Mouse (Mus musculus) olfactory bulb, adult 2 months (tissue): ENCODE results near the gene Camk1. TPM values are rescaled to one million over a fixed set of nuclear protein-coding genes. Genes with fewer than 3 reads are reported as not detected.

Source experiments
- H3K27ac ChIP-seq: fragments of 200-500 bp; 2 replicates; pipeline ENCODE4 v1.5.1; 2012; ENCODE audit warnings: low read depth, low read length; ENCODE audit not compliant: insufficient read depth
- H3K4me1 ChIP-seq: fragments of 200-500 bp; 2 replicates; pipeline ENCODE4 v1.6.1; 2012; ENCODE audit warnings: low read length; ENCODE audit not compliant: control insufficient read depth, insufficient read depth
- H3K4me3 ChIP-seq: fragments of 200-500 bp; 2 replicates; pipeline ENCODE4 v1.5.1; 2012; ENCODE audit warnings: mild to moderate bottlenecking, low read depth, low read length, moderate library complexity; ENCODE audit not compliant: insufficient read depth
- CTCF ChIP-seq: fragments of 200-500 bp; IDR thresholded peaks from 2 replicates; pipeline ENCODE4 v1.5.1; 2012; ENCODE audit warnings: low read depth, mild to moderate bottlenecking, low read length, moderate library complexity; ENCODE audit not compliant: insufficient read depth
- POLR2A ChIP-seq: fragments of 200-500 bp; IDR thresholded peaks from 2 replicates; pipeline ENCODE4 v1.6.1; 2012; ENCODE audit warnings: mild to moderate bottlenecking, low read depth, low read length, moderate library complexity; ENCODE audit not compliant: insufficient read depth
- WGBS: fragments of 180-500 bp; shearing (Covaris S2); methylation state at CpG from one replicate; pipeline ENCODE4 v1.1.7; 2018; 5-methylcytosine and 5-hydroxymethylcytosine counted together
- polyA plus RNA-seq: library from polyadenylated mRNA; stranded (reverse); fragments of >200 nt; gene quantifications from 2 replicates; pipeline ENCODE4 v1.2.4, GENCODE M21; 2012; ENCODE audit warnings: low replicate concordance; ENCODE audit not compliant: missing spikeins, insufficient read depth, insufficient read length

Camk1 gene
- polyA plus RNA-seq, 1 experiment = not detected

GRCm38 (mm10) chr6:113330547-113330946 is 13.2 kb downstream of the Camk1 start:
- TF ChIP-seq POLR2A = no peak
- no peak for TF ChIP-seq CTCF
- Histone ChIP-seq H3K4me1 (peaks cover 16% of the 10 kb centered on the region), H3K4me3 (no peak overlapping the region), H3K27ac (no peak overlapping the region)
- WGBS = 52% methylated on average over 2 of the region's 2 CpGs

DNA sequence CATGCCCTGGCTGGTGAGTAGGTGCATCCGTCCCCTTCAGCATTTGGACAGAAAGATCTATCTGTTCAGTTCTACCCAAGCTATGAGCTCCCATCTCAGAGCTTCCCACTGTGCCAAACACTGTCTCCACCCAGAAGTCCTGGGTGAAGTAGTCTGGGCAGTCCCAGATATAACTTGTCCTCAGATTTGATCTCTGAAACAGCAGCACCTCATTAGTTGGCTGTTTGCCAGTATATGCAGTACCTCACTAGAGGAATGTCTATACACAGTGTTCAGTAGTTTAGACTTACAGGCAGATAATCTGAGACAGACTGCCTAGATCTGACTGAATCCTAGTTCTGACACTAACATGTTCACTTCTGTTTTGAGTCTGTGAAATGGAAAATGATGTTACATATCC is 14.4 kb downstream of the Camk1 start:
- TF ChIP-seq CTCF (no peak), POLR2A (no peak)
- no peak overlapping the region for H3K4me3 ChIP-seq
- H3K27ac ChIP-seq = no peak overlapping the region
- H3K4me1 ChIP-seq = peaks cover 15% of the 10 kb centered on the region
- 95% methylated on average over 1 of the region's 1 CpGs for WGBS

GRCm38 (mm10) chr6:113326533-113327315 is 17.1 kb downstream of the Camk1 start, which contains the start of gene Ogg1:
Gene Ogg1 (plus strand): TSS chr6:113326972.
- Histone ChIP-seq H3K4me3 (peak within 1 kb of the TSS; percentile 53), H3K4me1 (0 out of 2 replicates have a peak, but pooled peaks cover 5% of the 10 kb centered on the region), H3K27ac (peak within 1 kb of the TSS; percentile 17; the same call in 1 of the 2 replicates)
- peak; percentile 71 for TF ChIP-seq POLR2A
- no peak for TF ChIP-seq CTCF
- under 1% methylated on average over 52 of the region's 52 CpGs for WGBS

DNA sequence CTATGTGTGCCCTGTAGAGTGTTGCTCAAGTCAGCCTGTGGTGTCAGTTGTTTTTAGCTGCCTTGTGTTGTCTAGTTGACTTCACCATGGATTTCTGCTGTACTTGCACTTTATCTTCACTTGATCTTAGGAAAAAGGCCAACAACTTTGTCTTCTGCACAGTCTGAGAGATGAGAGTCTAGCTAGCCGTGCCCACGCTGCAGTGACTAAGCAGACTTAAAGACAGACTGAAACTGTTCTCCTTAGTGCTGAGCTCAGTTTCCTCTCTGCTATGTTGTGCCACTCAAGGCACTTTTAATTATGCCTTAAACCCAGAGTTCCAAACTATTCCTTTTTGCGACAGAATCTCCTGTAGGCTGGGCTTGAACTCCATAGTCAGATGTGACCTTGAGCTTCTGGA is 27.8 kb downstream of the Camk1 start:
- no peak for TF ChIP-seq CTCF
- no peak for TF ChIP-seq POLR2A
- Histone ChIP-seq H3K4me3 (no peak overlapping the region), H3K4me1 (peaks cover 11% of the 10 kb centered on the region; the same call in 1 of the 2 replicates), H3K27ac (peak overlapping the region; percentile 53; the same call in 1 of the 2 replicates)
- 56% methylated on average over 3 of the region's 3 CpGs for WGBS

DNA sequence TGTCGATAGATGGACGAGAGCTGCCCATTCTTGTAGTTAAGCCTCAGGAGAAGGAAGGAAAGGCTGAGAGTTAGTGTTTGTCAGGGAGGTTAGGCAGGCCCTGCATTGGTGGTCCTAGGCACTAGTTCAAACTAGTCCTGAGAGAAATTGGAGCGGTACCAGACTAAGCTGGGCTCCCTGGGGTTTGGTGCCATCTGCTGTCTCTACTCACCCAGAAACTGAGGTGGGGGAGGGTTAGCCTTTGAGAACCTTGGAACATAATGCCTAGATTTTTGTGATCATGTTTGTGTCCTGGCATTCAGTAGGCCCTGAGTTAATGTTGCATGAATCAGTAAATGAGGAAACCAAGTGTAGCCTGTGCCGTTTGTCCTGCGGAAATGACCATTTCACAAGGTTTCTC is 35.6 kb downstream of the Camk1 start:
- peaks cover 10% of the 10 kb centered on the region for H3K4me1 ChIP-seq
- TF ChIP-seq CTCF (no peak), POLR2A (no peak)
- 15% methylated on average over 5 of the region's 5 CpGs for WGBS
- peak overlapping the region; percentile 64 for H3K4me3 ChIP-seq
- H3K27ac ChIP-seq = no peak overlapping the region

DNA sequence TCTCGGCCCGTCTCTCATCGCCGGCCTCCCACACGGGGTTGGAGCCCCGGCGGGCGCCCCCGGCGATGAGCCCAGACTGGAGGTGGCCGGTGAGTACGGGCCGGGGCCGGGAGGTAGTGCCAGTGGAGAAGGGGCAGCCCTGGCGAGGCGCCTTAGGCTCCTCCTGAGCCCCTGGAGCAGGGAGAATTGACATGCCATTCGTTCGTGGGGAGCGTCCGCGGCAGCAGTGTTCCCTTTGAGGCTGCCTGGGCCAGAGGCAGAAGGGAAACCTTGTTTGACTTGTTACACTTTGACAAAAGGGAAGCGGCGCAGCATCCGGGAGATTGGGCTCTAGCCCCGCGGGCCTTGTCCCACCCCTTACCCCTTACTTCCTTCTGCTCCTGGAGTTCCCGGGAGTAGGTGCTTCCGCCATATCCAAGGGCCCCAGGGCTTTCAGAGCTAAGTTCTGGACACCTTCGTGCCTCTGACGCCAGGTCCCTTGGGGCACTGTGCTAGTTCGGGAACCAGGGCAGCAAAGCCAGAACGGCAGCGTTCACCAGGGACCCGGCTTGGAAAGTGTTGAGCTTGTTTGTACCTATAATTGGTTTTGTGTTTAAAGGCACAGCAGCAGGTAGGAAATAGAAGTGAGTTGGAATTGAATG is 36.2 kb downstream of the Camk1 start:
- Histone ChIP-seq H3K4me3 (peak overlapping the region; percentile 64), H3K27ac (no peak overlapping the region), H3K4me1 (peaks cover 10% of the 10 kb centered on the region)
- TF ChIP-seq CTCF = no peak
- TF ChIP-seq POLR2A = no peak; the same call in 1 of the 2 replicates
- WGBS = under 1% methylated on average over 34 of the region's 34 CpGs

GRCm38 (mm10) chr6:113306986-113307349 is 36.8 kb downstream of the Camk1 start, which contains the start of gene Brpf1:
Gene Brpf1 (plus strand): TSS chr6:113307137.
- under 1% methylated on average over 32 of the region's 32 CpGs for WGBS
- TF ChIP-seq POLR2A (peak; percentile 61), CTCF (no peak)
- H3K4me1 ChIP-seq = peaks cover 10% of the 10 kb centered on the region
- H3K27ac ChIP-seq = peak within 1 kb of the TSS; percentile 97
- H3K4me3 ChIP-seq = peak within 1 kb of the TSS; percentile 64

GRCm38 (mm10) chr6:113306322-113306985 is 37.3 kb downstream of the Camk1 start:
- Histone ChIP-seq H3K4me3 (peak overlapping the region; percentile 64), H3K4me1 (peaks cover 10% of the 10 kb centered on the region), H3K27ac (peak overlapping the region; percentile 97)
- TF ChIP-seq POLR2A (no peak), CTCF (no peak)
- WGBS = under 1% methylated on average over 50 of the region's 50 CpGs

- Histone ChIP-seq H3K27ac (no peak overlapping the region), H3K4me3 (no peak overlapping the region), H3K4me1 (no peaks in the 10 kb centered on the region)
- WGBS = 22% methylated on average over 3 of the region's 3 CpGs
- no peak for TF ChIP-seq CTCF
- TF ChIP-seq POLR2A = no peak
Measured at GRCm38 (mm10) chr6:113302258-113302657, 41.5 kb downstream of the Camk1 start.
